Comparison of ENCODE assay signal across 16 mouse cellular contexts in genomic region chr1:34117709-34118108, GRCm38 (mm10).
A peak's percentile ranks its signal among the peaks of the same experiment; 100 is the strongest.
DNase-seq lines count a peak whose midpoint lies in the region; ATAC-seq and TF ChIP-seq lines count a peak whose summit lies in the region.
"Had no signal": no experiment of that assay in that cellular context is flagged by ENCODE, and none has a peak within 500 bp of the region (broad histone marks: within the 10 kb centered on the region; RNA-seq: fewer than 3 reads in every experiment).

No protein-coding gene starts in this region.

- no peaks in the 10 kb centered on the region for H3K9me3 ChIP-seq in hindbrain, embryonic 14.5 days (ENCODE audit: control insufficient read depth, low read length)
- no peaks in the 10 kb centered on the region for H3K9me3 ChIP-seq in hindbrain, embryonic 11.5 days (ENCODE audit: control insufficient read depth, low read length)
- no peaks in the 10 kb centered on the region for H3K9me3 ChIP-seq in lung, postnatal 0 days (ENCODE audit: low read length)
- no peaks in the 10 kb centered on the region for H3K9me3 ChIP-seq in forebrain, postnatal 0 days (ENCODE audit: low read length)
- H3K9me3 ChIP-seq: midbrain, embryonic 12.5 days; neural tube, embryonic 13.5 days had no signal

- TF ChIP-seq EP300 in lung, postnatal 0 days (IDR thresholded peaks at IDR 0.05), result no peak

- H3K4me3 ChIP-seq in hindbrain, embryonic 14.5 days (replicated peaks; ENCODE audit: low read length), result no peak overlapping the region
- no peak overlapping the region for H3K4me3 ChIP-seq in hindbrain, embryonic 11.5 days (ENCODE audit: low read depth, low read length)
- no peak overlapping the region for H3K4me3 ChIP-seq in lung, postnatal 0 days (ENCODE audit: low read depth, low read length)
- no peak overlapping the region for H3K4me3 ChIP-seq in forebrain, postnatal 0 days (ENCODE audit: low read depth, low read length)
- H3K4me3 ChIP-seq: midbrain, embryonic 12.5 days; neural tube, embryonic 13.5 days had no signal

- TF ChIP-seq CTCF in lung, postnatal 0 days (IDR thresholded peaks at IDR 0.05), result peak; percentile 69
- peak; percentile 63 for TF ChIP-seq CTCF in forebrain, postnatal 0 days (IDR thresholded peaks at IDR 0.05; ENCODE audit: low read depth)

- no peak overlapping the region for H3K9ac ChIP-seq in hindbrain, embryonic 14.5 days
- no peak overlapping the region for H3K9ac ChIP-seq in hindbrain, embryonic 11.5 days (ENCODE audit: low read depth, low read length)
- no peak overlapping the region for H3K9ac ChIP-seq in lung, postnatal 0 days (replicated peaks; ENCODE audit: low read depth)
- no peak overlapping the region for H3K9ac ChIP-seq in forebrain, postnatal 0 days
- H3K9ac ChIP-seq: midbrain, embryonic 12.5 days; neural tube, embryonic 13.5 days had no signal

- H3K4me1 ChIP-seq in hindbrain, embryonic 14.5 days (replicated peaks; ENCODE audit: control insufficient read depth, insufficient read depth, low read length), result no peaks in the 10 kb centered on the region
- no peaks in the 10 kb centered on the region for H3K4me1 ChIP-seq in hindbrain, embryonic 11.5 days (replicated peaks; ENCODE audit: control insufficient read depth, insufficient read depth, low read length)
- H3K4me1 ChIP-seq in lung, postnatal 0 days (ENCODE audit: insufficient read depth, low read depth, low read length), result 0 out of 2 replicates have a peak, but pooled peaks cover 4% of the 10 kb centered on the region
- H3K4me1 ChIP-seq in forebrain, postnatal 0 days (ENCODE audit: insufficient read depth), result no peaks in the 10 kb centered on the region
- H3K4me1 ChIP-seq: midbrain, embryonic 12.5 days had no signal

- DNase-seq in hindbrain, embryonic 14.5 days (ENCODE audit: low spot score), result peak; percentile 65
- no peak for DNase-seq in hindbrain, embryonic 11.5 days (ENCODE audit: low spot score)
- peak; percentile 82 for DNase-seq in lung, postnatal 0 days (ENCODE audit: low spot score)
- DNase-seq in lung, adult 18-20 months, result no peak
- peak; percentile 48 for DNase-seq in MN1 (ENCODE audit: low spot score)
- DNase-seq in forebrain, postnatal 0 days, result peak; percentile 50
- DNase-seq: cerebellum, adult 9-10 months; heart, adult 11 months; heart, postnatal 4 days; kidney, adult 11 months; lung, adult 2 months; right cerebral cortex, adult 18-20 months; thymus, adult 2 months had no signal

- H3K27me3 ChIP-seq in hindbrain, embryonic 14.5 days (ENCODE audit: control insufficient read depth, insufficient read depth, low read length), result no peaks in the 10 kb centered on the region
- no peaks in the 10 kb centered on the region for H3K27me3 ChIP-seq in hindbrain, embryonic 11.5 days (ENCODE audit: control insufficient read depth, insufficient read depth, low read length)
- H3K27me3 ChIP-seq in lung, postnatal 0 days (replicated peaks; ENCODE audit: insufficient read depth, low read length), result no peaks in the 10 kb centered on the region
- no peaks in the 10 kb centered on the region for H3K27me3 ChIP-seq in forebrain, postnatal 0 days (ENCODE audit: insufficient read depth, low read length)
- H3K27me3 ChIP-seq: midbrain, embryonic 12.5 days; neural tube, embryonic 13.5 days had no signal

- ATAC-seq in hindbrain, embryonic 14.5 days (ENCODE audit: low FRiP score), result no peak
- no peak for ATAC-seq in hindbrain, embryonic 11.5 days (ENCODE audit: low FRiP score)
- ATAC-seq in lung, postnatal 0 days, result no peak
- ATAC-seq in forebrain, postnatal 0 days, result peak; percentile 70; the same call in 1 of the 2 replicates
- ATAC-seq in cerebellum, adult (ENCODE audit: insufficient number of reproducible peaks, low FRiP score, low TSS enrichment), result no peak

- H3K36me3 ChIP-seq in hindbrain, embryonic 14.5 days (replicated peaks; ENCODE audit: control insufficient read depth, insufficient read depth), result peaks cover 11% of the 10 kb centered on the region; the same call in 1 of the 2 replicates
- H3K36me3 ChIP-seq in hindbrain, embryonic 11.5 days (ENCODE audit: control insufficient read depth, insufficient read depth, low read length), result no peaks in the 10 kb centered on the region
- H3K36me3 ChIP-seq in lung, postnatal 0 days (ENCODE audit: insufficient read depth, low read length), result no peaks in the 10 kb centered on the region
- H3K36me3 ChIP-seq in forebrain, postnatal 0 days (ENCODE audit: insufficient read depth), result peaks cover 6% of the 10 kb centered on the region; the same call in 1 of the 2 replicates
- H3K36me3 ChIP-seq: midbrain, embryonic 12.5 days had no signal

- no peak overlapping the region for H3K27ac ChIP-seq in hindbrain, embryonic 14.5 days
- no peak overlapping the region for H3K27ac ChIP-seq in hindbrain, embryonic 11.5 days (ENCODE audit: low read depth, low read length)
- no peak overlapping the region for H3K27ac ChIP-seq in lung, postnatal 0 days (ENCODE audit: low read length)
- H3K27ac ChIP-seq in forebrain, postnatal 0 days (ENCODE audit: low read depth, low read length), result no peak overlapping the region
- H3K27ac ChIP-seq: midbrain, embryonic 12.5 days; neural tube, embryonic 13.5 days had no signal

- H3K4me2 ChIP-seq in hindbrain, embryonic 14.5 days (replicated peaks), result no peak overlapping the region
- H3K4me2 ChIP-seq in hindbrain, embryonic 11.5 days (replicated peaks; ENCODE audit: low read depth, low read length), result no peak overlapping the region
- no peak overlapping the region for H3K4me2 ChIP-seq in lung, postnatal 0 days (replicated peaks; ENCODE audit: low read depth, low read length)
- H3K4me2 ChIP-seq in forebrain, postnatal 0 days (ENCODE audit: low read depth), result no peak overlapping the region
- H3K4me2 ChIP-seq: midbrain, embryonic 12.5 days; neural tube, embryonic 13.5 days had no signal

- WGBS in hindbrain, embryonic 14.5 days, result 58% methylated on average over 3 of the region's 3 CpGs
- 65% methylated on average over 3 of the region's 3 CpGs for WGBS in hindbrain, embryonic 11.5 days
- WGBS in lung, postnatal 0 days, result 17% methylated on average over 3 of the region's 3 CpGs
- 24% methylated on average over 3 of the region's 3 CpGs for WGBS in forebrain, postnatal 0 days

Comparison
In these comparisons a context has a peak if more than half of its experiments do, and no peak if none do; other contexts are left out.
1. DNase-seq: peak in hindbrain, embryonic 14.5 days (single experiment), lung, postnatal 0 days (single experiment), MN1 (single experiment) and forebrain, postnatal 0 days (single experiment); none in hindbrain, embryonic 11.5 days (single experiment) and lung, adult 18-20 months (0 of 2).